Mouse (Mus musculus) spleen, adult 2 months (tissue): ENCODE results near the gene Spata31d1b. TPM values are rescaled to one million over a fixed set of nuclear protein-coding genes. Genes with fewer than 3 reads are reported as not detected.

Source experiments
- DNase-seq, 2 experiments: peaks; one replicate each; pipeline versions ENCODE4 v3.0.0 to v3.0.0-alpha.2; 2012 to 2021; ENCODE audit warnings: low spot score in 2 of 2, low read depth in 1 of 2
- H3K27ac ChIP-seq: fragments of 200-500 bp; 2 replicates; pipeline ENCODE4 v1.5.1; 2012; ENCODE audit warnings: low read length, inconsistent platforms; ENCODE audit not compliant: insufficient read depth
- H3K27me3 ChIP-seq: fragments of 200-500 bp; 2 replicates; pipeline ENCODE4 v1.6.1; 2012; ENCODE audit warnings: mild to moderate bottlenecking, moderate library complexity, low read length, inconsistent platforms; ENCODE audit not compliant: control insufficient read depth, insufficient read depth
- H3K36me3 ChIP-seq: fragments of 200-500 bp; 2 replicates; pipeline ENCODE4 v1.6.1; 2012; ENCODE audit warnings: mild to moderate bottlenecking, low read length, inconsistent platforms; ENCODE audit not compliant: control insufficient read depth, insufficient read depth
- H3K4me1 ChIP-seq: fragments of 200-500 bp; 2 replicates; pipeline ENCODE4 v1.6.1; 2011; ENCODE audit warnings: inconsistent platforms; ENCODE audit not compliant: control insufficient read depth, insufficient read depth, insufficient read length
- H3K4me3 ChIP-seq: fragments of 200-500 bp; 2 replicates; pipeline ENCODE4 v1.5.1; 2011; ENCODE audit warnings: mild to moderate bottlenecking, inconsistent platforms; ENCODE audit not compliant: insufficient read depth, insufficient read length; ENCODE audit errors: extremely low read depth
- CTCF ChIP-seq: fragments of 200-500 bp; IDR thresholded peaks from 2 replicates; pipeline ENCODE4 v1.5.1; 2011; ENCODE audit warnings: mild to moderate bottlenecking, inconsistent platforms; ENCODE audit not compliant: insufficient read depth, insufficient read length, insufficient replicate concordance; ENCODE audit errors: extremely low read depth
- POLR2A ChIP-seq: fragments of 200-500 bp; IDR thresholded peaks from 2 replicates; pipeline ENCODE4 v1.6.1; 2011; ENCODE audit warnings: low read depth, low read length, inconsistent platforms
- WGBS: fragments of 180-500 bp; shearing (Covaris S2); methylation state at CpG from one replicate; pipeline ENCODE4 v1.1.7; 2018; 5-methylcytosine and 5-hydroxymethylcytosine counted together
- polyA plus RNA-seq: library from polyadenylated mRNA; depleted of rRNA; stranded (reverse); fragments of >200 nt; gene quantifications from 2 replicates; pipeline ENCODE4 v1.2.3, GENCODE M21; 2012

The Spata31d1b gene
- polyA plus RNA-seq, 1 experiment, result not detected

DNA sequence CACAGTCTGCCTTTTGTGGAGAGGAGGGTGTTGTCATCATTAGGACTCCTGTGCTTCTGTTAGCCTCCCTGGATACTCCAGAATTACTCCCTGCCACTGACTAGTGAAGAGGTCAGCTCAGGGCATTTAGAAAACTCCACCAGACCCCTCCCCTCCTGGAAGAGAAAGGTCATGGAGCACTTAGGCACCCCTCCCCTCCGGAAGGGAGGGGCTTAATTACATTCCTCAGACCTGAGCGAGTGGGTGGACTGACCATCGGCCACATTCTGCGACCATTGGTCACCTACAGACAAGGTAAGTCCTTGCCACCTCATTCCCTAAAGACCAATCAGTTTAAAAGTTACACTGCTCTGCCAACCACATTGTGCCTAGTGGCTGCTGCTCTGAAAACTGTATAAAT is 32.8 kb upstream of the Spata31d1b start:
- no peak overlapping the region for H3K4me3 ChIP-seq
- H3K36me3 ChIP-seq, result no peaks in the 10 kb centered on the region
- no peaks in the 10 kb centered on the region; the same call in 1 of the 2 replicates for H3K4me1 ChIP-seq
- WGBS, result 79% methylated on average over 4 of the region's 4 CpGs
- no peak for TF ChIP-seq POLR2A
- no peak for TF ChIP-seq CTCF
- H3K27ac ChIP-seq, result no peak overlapping the region
- no peak for DNase-seq
- H3K27me3 ChIP-seq, result peaks cover 2% of the 10 kb centered on the region; the same call in 1 of the 2 replicates

GRCm38 (mm10) chr13:59679908-59680307 is 32.2 kb upstream of the Spata31d1b start:
- Histone ChIP-seq H3K36me3 (no peaks in the 10 kb centered on the region), H3K4me1 (no peaks in the 10 kb centered on the region; the same call in 1 of the 2 replicates), H3K4me3 (no peak overlapping the region), H3K27me3 (peaks cover 2% of the 10 kb centered on the region; the same call in 1 of the 2 replicates), H3K27ac (no peak overlapping the region)
- WGBS, result 55% methylated on average over 4 of the region's 4 CpGs
- no peak for TF ChIP-seq POLR2A
- no peak for TF ChIP-seq CTCF
- no peak for DNase-seq

- H3K4me3 ChIP-seq, result no peak overlapping the region
- no peaks in the 10 kb centered on the region for H3K4me1 ChIP-seq
- 31% methylated on average over 7 of the region's 7 CpGs for WGBS
- H3K27me3 ChIP-seq, result no peaks in the 10 kb centered on the region
- H3K36me3 ChIP-seq, result no peaks in the 10 kb centered on the region
- no peak for TF ChIP-seq POLR2A
- TF ChIP-seq CTCF, result no peak
- no peak overlapping the region for H3K27ac ChIP-seq
- DNase-seq, result no peak
These were observed 29.5 kb upstream of the Spata31d1b start for GRCm38 (mm10) chr13:59682629-59683028.

DNA sequence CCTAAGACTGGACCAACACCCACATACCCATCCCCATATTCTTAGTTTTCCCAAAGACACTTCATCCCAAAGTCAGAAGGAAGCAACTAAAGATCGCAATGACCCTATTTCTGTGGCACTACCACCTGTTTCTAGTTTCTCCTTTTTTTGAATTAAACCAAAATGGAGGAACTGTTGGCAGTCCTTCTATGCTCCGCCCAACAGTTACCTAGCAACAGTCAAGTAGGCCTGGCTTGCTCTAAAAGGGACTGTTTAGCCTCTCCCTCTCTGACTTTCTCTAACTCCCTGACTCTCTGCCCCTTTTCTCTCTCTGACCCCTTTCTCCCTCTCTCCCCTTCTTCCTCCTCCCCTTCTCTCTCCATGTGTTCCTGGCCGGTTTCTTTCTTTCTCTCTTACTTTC is 26.8 kb upstream of the Spata31d1b start:
- DNase-seq, result no peak
- no peak overlapping the region for H3K4me3 ChIP-seq
- H3K27me3 ChIP-seq, result no peaks in the 10 kb centered on the region
- WGBS, result 83% methylated on average over 3 of the region's 3 CpGs
- no peak for TF ChIP-seq POLR2A
- no peak overlapping the region for H3K27ac ChIP-seq
- H3K4me1 ChIP-seq, result no peaks in the 10 kb centered on the region
- H3K36me3 ChIP-seq, result no peaks in the 10 kb centered on the region

GRCm38 (mm10) chr13:59688338-59688770 is 23.7 kb upstream of the Spata31d1b start:
- no peaks in the 10 kb centered on the region for H3K4me1 ChIP-seq
- no peak overlapping the region for H3K27ac ChIP-seq
- no peak for TF ChIP-seq POLR2A
- TF ChIP-seq CTCF, result no peak
- 82% methylated on average over 13 of the region's 13 CpGs for WGBS
- H3K27me3 ChIP-seq, result no peaks in the 10 kb centered on the region
- no peaks in the 10 kb centered on the region for H3K36me3 ChIP-seq
- no peak for DNase-seq
- no peak overlapping the region for H3K4me3 ChIP-seq

GRCm38 (mm10) chr13:59689313-59689712 is 22.8 kb upstream of the Spata31d1b start:
- DNase-seq, result no peak
- Histone ChIP-seq H3K27ac (no peak overlapping the region), H3K27me3 (no peaks in the 10 kb centered on the region), H3K36me3 (no peaks in the 10 kb centered on the region), H3K4me3 (no peak overlapping the region), H3K4me1 (no peaks in the 10 kb centered on the region)
- TF ChIP-seq CTCF (no peak), POLR2A (no peak)
- 82% methylated on average over 9 of the region's 9 CpGs for WGBS

DNA sequence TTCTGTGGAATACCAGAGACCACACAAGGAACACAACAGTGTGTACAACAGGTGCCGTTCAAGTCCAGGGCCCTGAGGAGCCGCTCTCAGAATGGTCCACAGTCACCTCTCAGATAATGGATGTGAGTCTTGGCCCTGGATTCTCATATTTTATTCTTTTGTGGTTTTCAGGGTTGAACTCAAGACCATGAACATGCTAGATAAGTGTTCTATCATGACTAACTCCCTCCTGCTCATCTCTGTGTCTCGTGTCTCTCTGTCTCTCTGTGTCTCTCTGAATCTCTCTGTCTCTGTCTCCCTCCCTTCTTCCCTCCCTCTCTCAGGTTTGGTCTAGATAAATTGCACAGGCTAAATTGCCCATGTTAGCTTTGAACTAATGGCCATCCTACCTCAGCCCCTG is 22.2 kb upstream of the Spata31d1b start:
- no peak overlapping the region for H3K4me3 ChIP-seq
- no peaks in the 10 kb centered on the region for H3K36me3 ChIP-seq
- 80% methylated on average over 3 of the region's 3 CpGs for WGBS
- no peaks in the 10 kb centered on the region for H3K27me3 ChIP-seq
- TF ChIP-seq POLR2A, result no peak
- TF ChIP-seq CTCF, result no peak
- no peak for DNase-seq
- no peak overlapping the region for H3K27ac ChIP-seq
- no peaks in the 10 kb centered on the region for H3K4me1 ChIP-seq
